Mouse (Mus musculus) heart, embryonic 15.5 days (tissue): ENCODE results near the gene Capn1. TPM values are rescaled to one million over a fixed set of nuclear protein-coding genes. Genes with fewer than 3 reads are reported as not detected.

ENCODE experiments used
- ATAC-seq: fragments of 200-750 bp; cut with Nextera tagmentation; replicated peaks from 2 replicates; pipeline ENCODE4 v1.8.0; 2017; ENCODE audit warnings: low read depth, moderate TSS enrichment; ENCODE audit not compliant: insufficient number of reproducible peaks, insufficient read depth, low FRiP score
- H3K27ac ChIP-seq: fragments of 300-500 bp; sonication (generic); 2 replicates; pipeline ENCODE4 v1.5.1; 2015; ENCODE audit warnings: mild to moderate bottlenecking, inconsistent platforms
- H3K27me3 ChIP-seq: fragments of 300-500 bp; sonication (generic); 2 replicates; pipeline ENCODE4 v1.6.1; 2015; ENCODE audit warnings: inconsistent platforms
- H3K36me3 ChIP-seq: fragments of 300-500 bp; sonication (generic); 2 replicates; pipeline ENCODE4 v1.6.1; 2015; ENCODE audit warnings: mild to moderate bottlenecking, inconsistent platforms
- H3K4me1 ChIP-seq: fragments of 300-500 bp; sonication (generic); replicated peaks from 2 replicates; pipeline ENCODE4 v1.6.1; 2015; ENCODE audit warnings: inconsistent platforms
- H3K4me2 ChIP-seq: fragments of 300-500 bp; sonication (generic); 2 replicates; pipeline ENCODE4 v1.6.1; 2015; ENCODE audit warnings: inconsistent platforms, mild to moderate bottlenecking, moderate library complexity
- H3K4me3 ChIP-seq: fragments of 300-500 bp; sonication (generic); 2 replicates; pipeline ENCODE4 v1.5.1; 2015; ENCODE audit warnings: mild to moderate bottlenecking, inconsistent platforms
- H3K9ac ChIP-seq: fragments of 300-500 bp; sonication (generic); 2 replicates; pipeline ENCODE4 v1.6.1; 2015; ENCODE audit warnings: mild to moderate bottlenecking, inconsistent platforms
- H3K9me3 ChIP-seq: fragments of 300-500 bp; sonication (generic); replicated peaks from 2 replicates; pipeline ENCODE4 v1.6.1; 2016; ENCODE audit warnings: inconsistent platforms
- WGBS: fragments of 180-500 bp; shearing (Covaris S2); methylation state at CpG from one replicate; pipeline ENCODE4 v1.1.7; 2015; ENCODE audit warnings: mixed read lengths; 5-methylcytosine and 5-hydroxymethylcytosine counted together
- polyA plus RNA-seq: library from polyadenylated mRNA; unstranded; fragments of >200 nt; fragmentation: Nextera tagmentation; extraction: Ambion mirVana; gene quantifications from 2 replicates; pipeline ENCODE4 v1.2.1, GENCODE M21; 2015

The Capn1 gene
- polyA plus RNA-seq, 1 experiment from 2014 or later: 6.6 TPM

DNA sequence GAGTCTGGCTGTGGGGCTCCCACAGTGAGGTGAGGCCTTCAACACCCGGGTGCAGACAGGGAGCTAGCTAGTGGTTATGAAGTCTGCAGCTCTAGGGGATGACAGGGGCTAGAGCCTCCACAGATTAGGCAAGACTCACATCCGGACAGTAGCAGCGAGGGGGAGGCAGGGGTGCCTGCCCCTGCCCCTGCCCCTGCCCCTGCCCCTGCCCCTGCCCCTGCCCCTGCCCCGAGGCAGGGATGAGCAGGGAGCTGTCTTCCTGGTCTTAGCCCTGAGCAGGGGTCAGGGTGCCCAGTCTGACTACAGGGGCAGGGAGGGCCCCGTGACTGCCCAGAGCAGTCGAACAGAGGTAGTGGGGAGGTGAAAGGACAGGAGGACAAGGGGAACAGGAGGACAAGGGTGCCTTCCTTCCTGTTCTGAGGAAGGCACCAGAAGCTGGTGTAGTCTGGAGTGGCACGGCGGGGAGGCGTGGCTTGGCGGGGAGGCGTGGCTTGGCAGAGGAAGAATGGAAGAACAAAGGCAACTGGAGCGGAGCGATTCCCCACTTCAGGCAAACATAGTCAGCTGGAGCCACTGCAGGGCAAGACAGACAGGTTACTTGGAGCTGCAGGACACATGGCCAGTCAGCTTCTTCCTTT lies 26.8 kb downstream of the Capn1 start:
- Histone ChIP-seq H3K27ac (peak overlapping the region; percentile 62), H3K4me1 (peaks cover 20% of the 10 kb centered on the region), H3K27me3 (no peaks in the 10 kb centered on the region), H3K4me2 (peak overlapping the region; percentile 47), H3K4me3 (0 out of 2 replicates have a peak overlapping the region, but pooled peaks have one; percentile 11), H3K9me3 (no peaks in the 10 kb centered on the region), H3K9ac (peak overlapping the region; percentile 46), H3K36me3 (no peaks in the 10 kb centered on the region)
- WGBS: 7% methylated on average over 13 of the region's 13 CpGs
- ATAC-seq: peak; percentile 54; the same call in 1 of the 2 replicates

DNA sequence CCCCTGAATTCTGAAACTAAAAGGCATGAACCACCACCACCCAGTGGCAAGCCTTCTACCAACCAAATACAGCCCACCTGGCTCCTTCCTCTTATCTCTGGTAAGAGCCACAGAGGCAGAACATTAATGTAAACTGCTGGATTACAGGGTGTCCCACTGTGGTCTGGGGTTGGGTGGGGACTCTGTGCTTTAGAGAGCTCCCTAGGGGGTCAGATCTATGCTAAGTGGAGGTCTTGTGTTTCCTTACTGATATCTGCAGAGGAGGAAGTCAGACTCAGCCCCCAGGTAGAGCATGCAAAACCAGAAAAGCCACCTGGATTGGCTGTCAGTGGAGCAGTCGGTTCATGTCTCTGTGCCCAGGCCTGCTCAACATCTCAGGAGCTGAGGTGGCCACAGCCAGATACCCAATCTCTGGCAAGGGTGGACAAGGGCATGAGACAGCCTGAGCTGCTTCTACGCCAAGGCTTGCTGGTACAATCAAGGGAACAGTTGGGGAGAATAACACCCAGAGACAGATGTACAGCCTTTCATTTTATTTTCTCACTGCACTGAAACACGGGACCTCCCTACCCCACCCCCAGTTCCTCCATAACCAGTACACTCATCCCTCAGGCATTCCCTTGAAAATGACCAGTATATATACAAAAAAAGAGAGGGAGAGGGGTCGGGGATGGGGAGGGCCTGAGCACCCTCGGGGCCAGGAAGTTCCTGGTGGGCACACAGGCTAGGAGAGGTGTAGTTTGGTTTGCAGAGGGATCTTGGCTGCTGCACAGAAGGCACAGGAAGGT lies 27.5 kb downstream of the Capn1 start:
- peak overlapping the region; percentile 62 for H3K27ac ChIP-seq
- H3K36me3 ChIP-seq: no peaks in the 10 kb centered on the region
- no peak overlapping the region for H3K4me3 ChIP-seq
- H3K9ac ChIP-seq: no peak overlapping the region
- 0 out of 2 replicates have a peak, but pooled peaks have one; percentile 11 for ATAC-seq
- no peaks in the 10 kb centered on the region for H3K27me3 ChIP-seq
- peak overlapping the region; percentile 47; the same call in 1 of the 2 replicates for H3K4me2 ChIP-seq
- WGBS: 42% methylated on average over 5 of the region's 5 CpGs
- peaks cover 20% of the 10 kb centered on the region for H3K4me1 ChIP-seq
- H3K9me3 ChIP-seq: no peaks in the 10 kb centered on the region

GRCm38 (mm10) chr19:5986043-5986442 lies 29.7 kb downstream of the Capn1 start, which contains the start of gene Slc22a20:
Gene Slc22a20 (minus strand): TSS chr19:5986143.
- Histone ChIP-seq H3K27me3 (no peaks in the 10 kb centered on the region), H3K4me2 (no peak within 1 kb of the TSS), H3K4me1 (peaks cover 20% of the 10 kb centered on the region), H3K4me3 (no peak within 1 kb of the TSS), H3K27ac (no peak within 1 kb of the TSS), H3K36me3 (no peaks in the 10 kb centered on the region), H3K9me3 (no peaks in the 10 kb centered on the region), H3K9ac (no peak within 1 kb of the TSS)
- ATAC-seq: no peak
- WGBS: 53% methylated on average over 4 of the region's 4 CpGs

- Histone ChIP-seq H3K36me3 (no peaks in the 10 kb centered on the region), H3K9ac (no peak overlapping the region), H3K4me3 (no peak overlapping the region), H3K9me3 (no peaks in the 10 kb centered on the region), H3K27ac (no peak overlapping the region), H3K27me3 (no peaks in the 10 kb centered on the region), H3K4me2 (no peak overlapping the region), H3K4me1 (no peaks in the 10 kb centered on the region)
- WGBS: 67% methylated on average over 9 of the region's 9 CpGs
- no peak for ATAC-seq
These were observed 35.2 kb downstream of the Capn1 start for GRCm38 (mm10) chr19:5980477-5980876.

GRCm38 (mm10) chr19:5977717-5978116 lies 38.0 kb downstream of the Capn1 start:
- 71% methylated on average over 3 of the region's 3 CpGs for WGBS

DNA sequence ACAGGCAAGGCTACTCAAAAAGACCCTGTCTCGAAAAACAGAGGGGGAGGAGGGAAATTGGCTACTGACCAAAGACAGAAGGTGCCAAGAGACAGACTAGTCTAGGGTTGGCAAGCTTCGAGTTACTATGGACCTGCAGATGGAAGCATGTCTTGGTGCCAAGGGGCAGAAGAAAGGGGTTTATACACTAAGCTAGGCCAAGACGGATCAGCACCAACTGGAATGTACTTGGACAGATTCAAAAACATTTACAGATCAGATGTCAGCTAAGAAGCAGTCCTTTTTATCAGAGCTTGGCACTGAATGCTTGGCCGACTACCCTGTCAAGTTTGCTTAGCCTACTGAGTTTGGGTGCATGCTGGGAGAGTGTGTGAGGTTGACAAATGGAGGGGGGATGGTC lies 40.0 kb downstream of the Capn1 start:
- 61% methylated on average over 4 of the region's 4 CpGs for whole genome bisulfite sequencing
- Histone ChIP-seq H3K4me1 (no peaks in the 10 kb centered on the region), H3K27ac (no peak overlapping the region), H3K36me3 (no peaks in the 10 kb centered on the region), H3K9ac (no peak overlapping the region), H3K27me3 (no peaks in the 10 kb centered on the region), H3K9me3 (no peaks in the 10 kb centered on the region), H3K4me2 (no peak overlapping the region), H3K4me3 (no peak overlapping the region)
- no peak for ATAC-seq

More at GRCm38 (mm10) chr19:5977717-5978116, 38.0 kb downstream of the Capn1 start:
- H3K9me3 ChIP-seq: no peaks in the 10 kb centered on the region
- no peaks in the 10 kb centered on the region for H3K36me3 ChIP-seq
- no peak overlapping the region for H3K27ac ChIP-seq
- no peaks in the 10 kb centered on the region for H3K4me1 ChIP-seq
- no peaks in the 10 kb centered on the region for H3K27me3 ChIP-seq
- H3K4me3 ChIP-seq: no peak overlapping the region
- no peak overlapping the region for H3K9ac ChIP-seq
- no peak overlapping the region for H3K4me2 ChIP-seq
- no peak for ATAC-seq

DNA sequence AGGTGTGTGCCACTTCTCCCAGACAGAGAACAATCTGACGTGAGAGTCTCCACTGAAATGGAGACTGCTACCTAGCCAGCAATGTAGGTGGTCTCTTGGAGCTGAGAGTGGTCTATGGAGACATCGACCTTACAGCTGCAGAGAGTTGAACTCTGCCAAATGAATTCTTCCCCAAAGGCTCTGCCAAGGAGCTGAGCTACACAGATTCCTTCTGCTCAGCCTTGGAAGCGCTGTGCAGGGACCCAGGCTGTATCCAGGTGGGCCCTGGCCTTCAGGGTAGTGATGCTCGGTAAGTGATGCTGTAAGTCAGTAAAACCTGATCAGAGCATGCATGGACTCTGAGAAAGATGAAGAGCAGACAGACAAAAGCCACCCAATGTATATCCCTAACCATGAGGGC lies 40.6 kb downstream of the Capn1 start:
- no peak overlapping the region for H3K27ac ChIP-seq
- H3K4me1 ChIP-seq: no peaks in the 10 kb centered on the region
- no peak overlapping the region for H3K9ac ChIP-seq
- H3K9me3 ChIP-seq: no peaks in the 10 kb centered on the region
- no peak overlapping the region for H3K4me2 ChIP-seq
- no peak overlapping the region for H3K4me3 ChIP-seq
- no peaks in the 10 kb centered on the region for H3K27me3 ChIP-seq
- no peaks in the 10 kb centered on the region for H3K36me3 ChIP-seq
- no peak for ATAC-seq
- WGBS: 68% methylated on average over 4 of the region's 4 CpGs

- H3K4me3 ChIP-seq: no peak overlapping the region
- 78% methylated on average over 10 of the region's 10 CpGs for WGBS
- H3K9ac ChIP-seq: no peak overlapping the region
- no peaks in the 10 kb centered on the region for H3K27me3 ChIP-seq
- no peaks in the 10 kb centered on the region for H3K36me3 ChIP-seq
- H3K4me2 ChIP-seq: no peak overlapping the region
- no peak overlapping the region for H3K27ac ChIP-seq
- no peak for ATAC-seq
- H3K9me3 ChIP-seq: no peaks in the 10 kb centered on the region
- peaks cover 18% of the 10 kb centered on the region for H3K4me1 ChIP-seq
These were observed 48.0 kb downstream of the Capn1 start for GRCm38 (mm10) chr19:5967664-5968063.

DNA sequence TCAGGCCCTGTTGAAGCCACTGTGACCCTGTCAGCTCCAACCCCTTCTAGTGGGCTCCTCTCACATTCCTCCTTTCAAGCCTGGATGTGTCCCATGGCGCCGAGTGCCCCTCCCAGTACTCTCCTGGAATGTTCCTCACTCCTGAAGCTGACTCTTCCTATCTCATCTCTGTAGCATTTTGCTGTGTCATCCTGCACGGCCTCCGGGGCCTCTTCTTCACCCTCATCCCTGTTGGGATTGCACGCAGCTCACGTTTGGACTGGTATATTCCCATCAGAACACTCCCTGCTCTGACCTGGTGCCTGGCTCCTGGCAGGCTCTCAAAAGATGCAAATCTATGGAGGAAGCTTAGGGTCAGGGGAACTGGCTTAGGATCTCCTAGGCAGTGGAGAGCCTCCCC lies 48.9 kb downstream of the Capn1 start:
- no peak for ATAC-seq
- Histone ChIP-seq H3K9ac (0 out of 2 replicates have a peak overlapping the region, but pooled peaks have one; percentile 11), H3K4me1 (peaks cover 24% of the 10 kb centered on the region), H3K27ac (no peak overlapping the region), H3K36me3 (no peaks in the 10 kb centered on the region), H3K4me3 (no peak overlapping the region), H3K9me3 (no peaks in the 10 kb centered on the region), H3K4me2 (no peak overlapping the region), H3K27me3 (no peaks in the 10 kb centered on the region)
- WGBS: 31% methylated on average over 6 of the region's 6 CpGs

DNA sequence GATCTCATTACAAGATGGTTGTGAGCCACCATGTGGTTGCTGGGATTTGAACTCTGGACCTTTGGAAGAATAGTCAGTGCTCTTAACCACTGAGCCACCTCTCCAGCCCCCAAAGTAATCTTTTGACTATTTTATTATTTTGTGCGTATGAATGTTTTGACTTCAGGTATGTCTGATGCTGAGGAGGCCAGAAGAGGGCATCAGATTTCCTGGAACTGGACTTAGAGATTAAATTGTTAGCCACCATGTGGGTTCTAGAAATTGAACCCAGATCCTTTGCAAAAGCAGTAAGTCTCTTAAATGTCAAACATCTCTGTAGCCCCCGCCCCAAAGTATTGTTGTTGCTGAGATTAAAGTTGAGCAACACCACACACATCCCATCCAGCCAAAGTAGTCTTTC lies 49.8 kb downstream of the Capn1 start:
- no peak for ATAC-seq
- Histone ChIP-seq H3K4me2 (no peak overlapping the region), H3K9ac (no peak overlapping the region), H3K4me3 (no peak overlapping the region), H3K36me3 (peaks cover 3% of the 10 kb centered on the region; the same call in 1 of the 2 replicates), H3K27me3 (no peaks in the 10 kb centered on the region), H3K4me1 (peaks cover 28% of the 10 kb centered on the region), H3K27ac (no peak overlapping the region), H3K9me3 (no peaks in the 10 kb centered on the region)
- WGBS: 85% methylated on average over 2 of the region's 2 CpGs

DNA sequence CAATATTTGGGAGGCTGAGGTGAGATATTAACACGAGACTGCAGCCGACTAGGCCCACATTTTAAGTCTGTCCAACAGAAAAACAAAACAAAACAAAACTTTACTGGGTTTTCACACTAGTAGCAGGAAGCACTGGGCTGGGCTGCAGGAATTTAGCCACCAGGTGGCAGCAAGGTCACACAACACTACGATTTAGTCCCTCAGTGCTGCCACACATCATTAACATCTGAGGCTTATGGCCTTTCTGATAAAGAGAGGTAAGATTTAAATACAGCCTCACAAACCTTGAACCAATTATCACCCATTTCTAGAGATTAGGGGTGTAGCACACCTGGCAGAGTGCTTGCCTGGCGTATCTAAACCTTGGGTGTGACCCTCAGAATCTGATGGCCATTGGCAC lies 50.4 kb downstream of the Capn1 start:
- WGBS: 9% methylated on average over 4 of the region's 4 CpGs
- Histone ChIP-seq H3K27me3 (no peaks in the 10 kb centered on the region), H3K4me3 (no peak overlapping the region), H3K36me3 (peaks cover 3% of the 10 kb centered on the region; the same call in 1 of the 2 replicates), H3K9ac (no peak overlapping the region), H3K4me2 (no peak overlapping the region), H3K4me1 (peaks cover 28% of the 10 kb centered on the region), H3K9me3 (no peaks in the 10 kb centered on the region), H3K27ac (0 out of 2 replicates have a peak overlapping the region, but pooled peaks have one; percentile 4)
- ATAC-seq: no peak
